Mouse (Mus musculus) kidney, adult 9 months (tissue): ENCODE results near the gene Gm39566.

Source experiments
- DNase-seq: peaks from one replicate; pipeline ENCODE4 v3.0.0; 2022

The Gm39566 gene

GRCm38 (mm10) chr11:69833554-69833953 is 18.5 kb upstream of the Gm39566 start:
- no peak for DNase-seq

DNA sequence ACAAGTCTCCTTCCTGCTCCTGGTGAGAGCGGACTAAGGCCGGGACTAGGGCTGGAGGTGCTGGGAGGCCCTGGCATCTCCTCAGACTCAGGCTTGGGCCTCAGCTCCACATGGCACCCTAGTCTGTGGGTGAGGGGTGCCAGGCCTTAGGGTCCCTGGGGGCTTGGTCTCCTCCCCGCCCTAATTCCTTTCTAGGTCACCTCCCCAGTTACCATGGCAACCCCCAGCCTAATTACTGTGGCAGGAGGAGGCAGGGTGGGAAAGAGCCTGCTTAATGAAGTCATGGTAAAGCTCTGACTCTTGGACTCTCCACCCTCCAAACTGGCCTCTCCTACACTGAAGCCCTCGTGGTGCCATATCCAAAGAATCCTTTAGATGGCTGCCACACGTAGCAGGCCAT is 13.7 kb upstream of the Gm39566 start:
- no peak for DNase-seq

- DNase-seq = no peak
Measured at GRCm38 (mm10) chr11:69823456-69823855, 8.4 kb upstream of the Gm39566 start.

DNA sequence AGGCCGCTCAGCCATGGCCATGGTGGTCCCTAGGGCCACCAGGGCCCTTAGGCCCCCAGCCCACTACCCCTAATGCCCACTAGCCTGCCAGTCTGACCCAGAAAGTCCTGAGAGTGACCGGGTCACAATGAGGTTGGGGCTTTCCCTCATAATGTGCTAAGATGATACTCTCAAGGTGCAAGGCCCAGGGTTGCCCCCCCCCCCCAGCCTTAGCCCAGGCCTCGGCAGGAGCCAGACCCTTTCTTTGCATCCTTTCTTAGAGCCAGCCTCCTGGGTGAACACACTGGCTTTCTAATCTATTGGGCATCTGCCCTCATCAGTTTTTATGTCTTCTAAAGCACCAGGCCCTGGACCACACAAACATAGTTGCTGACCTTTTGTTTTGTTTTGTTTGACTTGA is 7.0 kb upstream of the Gm39566 start, which contains the start of gene Spem1:
Spem1 (minus strand) TSS at position 101 of the 400 bp plus-strand sequence.
- no peak for DNase-seq

DNA sequence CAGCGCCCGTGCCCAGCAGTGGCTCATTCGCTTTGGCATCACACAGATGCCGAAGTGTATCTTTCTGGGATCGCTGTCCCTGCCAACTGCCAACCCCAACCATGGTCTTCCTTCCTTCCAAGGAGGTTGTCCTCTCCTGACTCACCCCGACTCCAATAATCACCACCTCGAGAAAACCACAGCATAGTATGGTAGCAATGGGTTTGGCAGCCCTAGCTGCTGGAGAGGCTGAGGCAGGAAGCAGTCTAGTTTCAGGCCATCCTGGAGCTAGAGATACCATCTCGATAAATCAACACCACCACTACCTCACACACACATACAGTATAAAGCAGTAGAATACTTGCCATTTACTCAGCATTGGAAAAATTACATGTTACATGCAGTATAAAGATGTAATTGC is 3.8 kb upstream of the Gm39566 start:
- no peak for DNase-seq

DNA sequence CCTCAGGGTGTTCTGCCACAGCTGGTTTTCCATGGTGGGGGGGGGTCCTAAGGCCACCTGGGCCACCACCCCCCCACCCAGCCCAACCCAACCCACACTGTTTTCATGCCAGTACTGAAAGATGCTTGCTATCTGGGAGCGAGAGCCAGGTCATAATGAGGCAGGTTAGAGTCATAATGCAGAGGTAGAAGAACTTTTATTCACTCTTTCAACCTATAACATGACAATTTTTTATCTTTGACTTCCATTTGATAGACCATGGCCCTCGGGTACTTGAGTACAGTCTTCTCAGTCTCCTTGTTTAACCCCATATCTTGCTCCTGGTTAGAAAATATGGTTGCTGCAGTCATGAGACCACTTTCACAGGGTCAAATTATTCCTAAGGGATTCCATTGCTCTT is 3.3 kb upstream of the Gm39566 start, which contains the start of gene Spem2:
Spem2 (minus strand) TSS at position 101 of the 400 bp plus-strand sequence.
- DNase-seq = no peak

DNA sequence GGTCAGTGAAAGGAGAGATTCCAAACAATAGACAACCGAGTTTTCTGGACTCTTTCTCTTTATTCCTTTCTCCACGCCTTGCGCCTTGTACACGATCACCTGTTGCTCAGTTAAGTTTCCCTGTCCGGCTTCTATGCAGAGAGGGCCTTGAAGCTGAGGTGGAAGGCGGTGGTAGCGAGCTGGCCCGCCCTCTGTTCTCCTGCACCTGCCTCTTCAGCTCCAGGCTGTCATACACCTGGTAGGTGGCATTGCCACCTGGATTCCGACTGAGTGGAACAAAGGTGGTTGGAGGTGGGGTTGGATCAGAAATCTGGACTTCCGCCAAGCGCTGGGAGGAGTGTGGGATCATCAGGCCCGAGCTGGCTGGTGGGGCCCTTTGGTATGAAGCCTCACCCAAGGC is 1.4 kb upstream of the Gm39566 start:
- DNase-seq = no peak

- DNase-seq = no peak
Measured at GRCm38 (mm10) chr11:69810280-69810679, 4.8 kb downstream of the Gm39566 start.

- DNase-seq = no peak
Measured at GRCm38 (mm10) chr11:69807641-69808040, 7.5 kb downstream of the Gm39566 start.

DNA sequence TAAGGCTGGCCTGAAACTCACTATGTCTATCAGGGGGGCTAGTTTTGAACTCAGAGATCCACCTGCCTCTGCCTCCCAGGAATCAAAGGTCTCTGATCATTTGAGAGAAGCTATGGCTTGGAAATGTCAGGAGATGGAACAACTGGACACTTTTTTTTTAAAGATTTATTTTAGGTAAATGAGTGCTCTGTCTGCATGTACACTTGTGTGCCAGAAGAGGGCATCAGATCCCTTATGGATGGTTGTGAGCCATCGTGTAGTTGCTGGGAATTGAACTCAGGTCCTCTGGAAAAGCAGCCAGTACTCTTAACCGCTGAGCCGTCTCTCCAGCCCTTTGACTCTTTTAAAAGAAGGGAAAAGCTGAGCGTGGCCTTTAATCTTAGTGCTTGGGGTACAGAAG is 8.7 kb downstream of the Gm39566 start:
- no peak for DNase-seq

- DNase-seq = peak; percentile 93
Measured at GRCm38 (mm10) chr11:69804972-69805909, 9.9 kb downstream of the Gm39566 start, which contains the start of gene Tmem102. Gene Tmem102, minus strand, starts transcription at chr11:69805624.

DNA sequence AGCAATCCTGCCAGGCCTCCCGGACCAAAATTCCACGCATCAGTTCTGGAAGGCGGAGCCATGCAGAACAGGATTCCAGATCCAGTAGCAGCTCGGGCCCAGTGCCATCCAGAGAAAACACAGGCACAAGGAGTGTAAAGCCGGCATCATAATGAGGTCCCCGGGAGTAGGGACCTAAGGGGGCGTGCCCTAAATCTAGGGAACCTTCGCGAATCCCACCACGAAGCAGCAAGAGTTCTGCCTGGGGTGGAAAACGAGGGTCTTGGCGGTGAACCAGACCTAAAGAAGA is 10.5 kb downstream of the Gm39566 start:
- DNase-seq = peak; percentile 56

DNA sequence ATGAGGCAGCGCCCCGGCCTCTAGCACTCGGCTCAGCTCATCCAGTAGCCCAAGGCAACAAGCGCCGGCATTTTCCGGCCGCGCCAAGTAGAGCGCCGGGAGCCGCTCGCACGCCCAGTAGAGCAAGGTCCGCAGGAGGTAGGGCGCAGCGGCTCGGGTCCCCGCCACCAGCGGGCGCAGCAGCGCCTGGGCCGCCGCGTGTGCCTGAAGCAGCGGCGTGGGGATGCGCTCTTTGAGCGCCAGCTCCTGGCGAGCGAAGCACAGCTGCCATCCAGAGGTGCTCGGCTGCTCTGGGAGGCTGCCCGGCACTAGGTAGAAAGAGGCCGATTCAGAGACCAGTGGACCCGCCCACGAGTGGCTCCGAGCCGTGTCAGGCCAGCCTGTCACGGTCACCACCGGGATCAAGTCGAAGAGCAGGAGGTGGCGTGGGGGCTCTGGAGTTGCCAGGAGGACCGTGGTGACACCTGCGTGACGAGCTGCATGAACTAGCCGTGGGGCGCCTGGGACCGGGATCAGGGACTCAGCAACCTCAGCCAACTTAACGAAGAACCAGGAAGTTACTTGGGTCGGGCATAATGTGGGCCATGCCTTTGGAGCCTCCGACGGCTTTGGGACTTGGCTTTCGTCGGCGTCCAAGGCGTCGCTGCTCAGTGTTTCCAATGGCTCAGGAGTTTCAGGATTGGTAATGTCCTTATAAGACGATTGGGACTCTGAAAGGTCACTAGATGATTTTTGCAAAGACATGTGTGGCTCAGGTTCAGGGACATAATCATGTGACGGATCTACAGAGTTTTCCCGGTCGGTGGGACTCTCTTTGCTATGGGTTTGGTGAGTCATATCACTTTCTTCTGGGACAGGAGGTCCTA is 11.1 kb downstream of the Gm39566 start:
- peak; percentile 85 for DNase-seq

GRCm38 (mm10) chr11:69803328-69803727 is 11.8 kb downstream of the Gm39566 start:
- DNase-seq = no peak

- DNase-seq = peak; percentile 72
Measured at GRCm38 (mm10) chr11:69802648-69803105, 12.4 kb downstream of the Gm39566 start.

DNA sequence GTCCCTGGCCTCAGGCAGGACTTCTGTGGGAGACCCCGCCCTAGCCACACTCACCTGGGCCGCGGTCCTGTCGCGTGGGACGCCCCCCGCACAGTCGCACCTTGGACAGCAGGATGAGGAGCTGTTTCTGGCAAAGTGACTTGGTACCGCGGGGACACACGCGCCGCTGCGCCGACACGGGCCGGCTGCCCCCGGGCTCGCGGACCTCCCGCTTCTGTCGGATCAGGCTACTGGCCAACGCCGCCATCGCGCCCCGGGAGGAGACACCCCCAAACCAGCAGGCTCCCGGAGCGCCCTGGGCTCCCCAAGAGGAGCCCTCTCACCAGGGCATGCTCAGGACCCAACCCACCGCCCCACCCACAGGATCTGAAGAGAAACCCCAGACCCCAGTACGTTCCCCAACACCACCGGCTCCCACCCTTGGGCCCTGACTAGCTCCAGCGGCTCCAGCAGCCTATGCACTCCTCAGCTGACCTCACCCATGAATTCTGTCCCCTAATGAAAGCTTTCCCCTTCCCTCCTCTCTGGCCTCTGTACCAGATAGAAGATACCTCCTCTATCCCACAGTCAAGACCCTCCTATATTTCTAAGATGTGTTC is 13.6 kb downstream of the Gm39566 start, which contains the start of gene Fgf11:
Fgf11 (minus strand) TSS at position 479 of the 599 bp plus-strand sequence.
- DNase-seq = no peak

- DNase-seq = peak; percentile 41
Measured at GRCm38 (mm10) chr11:69800392-69801197, 14.5 kb downstream of the Gm39566 start.

- no peak for DNase-seq
Measured at GRCm38 (mm10) chr11:69800138-69800391, 15.0 kb downstream of the Gm39566 start.

DNA sequence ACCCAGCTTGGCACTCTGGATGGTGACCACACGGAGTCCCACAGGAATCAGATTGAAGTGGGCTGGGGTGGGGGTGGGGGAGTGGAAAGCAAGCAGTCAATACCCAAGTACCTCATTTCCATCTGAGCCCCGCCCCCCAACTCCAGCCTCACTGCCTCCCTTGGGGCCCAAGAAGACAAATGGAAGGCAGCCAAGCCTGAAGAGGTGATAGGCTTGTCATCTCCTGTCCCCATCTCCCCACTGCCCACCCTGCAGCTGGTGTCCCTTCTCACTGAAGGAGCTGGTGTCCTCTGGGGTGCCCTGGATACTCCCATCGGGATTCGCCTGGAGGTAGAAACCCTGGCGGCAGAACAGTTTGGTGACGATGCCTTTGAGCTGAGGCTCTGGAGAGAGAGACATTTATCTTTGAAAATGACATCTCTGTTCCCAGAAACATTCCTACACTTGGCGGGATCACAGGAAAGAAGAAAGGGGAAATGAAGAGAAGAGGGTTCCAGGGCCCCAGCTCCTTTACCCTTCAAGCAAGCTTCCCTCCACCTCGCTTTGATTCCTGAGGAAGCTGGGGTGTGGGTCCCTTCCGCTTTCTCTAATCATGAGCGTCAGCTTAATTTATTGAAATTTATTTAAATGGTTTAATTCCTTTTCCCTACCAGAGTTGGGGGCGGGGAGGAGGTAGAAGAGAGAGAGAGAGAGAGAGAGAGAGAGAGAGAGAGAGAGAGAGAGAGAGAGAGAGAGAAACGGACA is 15.5 kb downstream of the Gm39566 start:
- no peak for DNase-seq

GRCm38 (mm10) chr11:69797924-69798323 is 17.2 kb downstream of the Gm39566 start:
- no peak for DNase-seq

DNA sequence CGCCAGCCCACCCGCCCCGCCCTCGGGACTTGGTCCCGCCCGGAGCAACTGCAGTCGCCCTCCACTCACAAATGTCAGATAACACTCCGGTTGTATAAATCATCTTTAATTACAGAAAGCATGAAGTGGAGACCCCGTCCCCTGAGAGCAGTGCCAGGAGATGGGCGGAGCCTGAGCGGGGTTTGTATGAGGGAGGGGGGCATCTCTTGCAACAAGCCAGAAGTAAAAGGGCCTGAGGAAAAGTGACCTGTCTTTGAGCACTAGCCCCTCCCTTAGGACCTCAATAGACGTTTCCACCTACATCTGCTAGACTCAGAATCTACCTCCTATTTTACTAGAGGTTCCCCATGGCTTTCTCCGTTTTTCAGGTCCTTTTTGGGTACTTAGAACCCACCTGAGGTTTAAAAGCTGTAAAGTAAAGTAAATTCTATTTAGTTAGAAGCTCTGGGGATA is 19.1 kb downstream of the Gm39566 start:
- DNase-seq = peak; percentile 34
